Mouse (Mus musculus): ENCODE results near the gene Spag7.

Gene Spag7

GRCm38 (mm10) chr11:70643051-70643450, 26.2 kb downstream of the Spag7 start:
- DNase-seq (ENCODE audit: low spot score), result no peak

DNA sequence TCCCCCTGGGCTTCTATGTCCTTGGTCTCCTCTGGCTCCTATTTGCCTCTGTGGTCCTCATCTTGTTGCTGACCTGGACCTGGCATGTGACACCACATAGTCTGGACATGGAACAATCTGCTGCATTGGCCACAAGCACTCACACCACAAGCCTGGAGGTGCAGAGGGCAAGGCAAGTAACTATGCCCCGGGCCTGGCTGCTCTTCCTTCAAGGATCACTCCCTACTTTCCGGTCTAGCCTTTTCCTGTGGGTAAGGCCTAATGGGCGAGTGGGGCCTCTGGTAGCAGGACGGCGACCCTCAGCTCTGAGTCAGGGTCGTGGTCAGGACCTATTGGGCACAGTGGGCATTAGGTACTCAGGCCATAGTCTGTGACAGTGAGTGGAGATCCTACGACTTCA, 28.0 kb downstream of the Spag7 start:
- no peak for DNase-seq (ENCODE audit: low spot score)

GRCm38 (mm10) chr11:70639976-70640375, 29.2 kb downstream of the Spag7 start:
- no peak for DNase-seq (ENCODE audit: low spot score)

DNA sequence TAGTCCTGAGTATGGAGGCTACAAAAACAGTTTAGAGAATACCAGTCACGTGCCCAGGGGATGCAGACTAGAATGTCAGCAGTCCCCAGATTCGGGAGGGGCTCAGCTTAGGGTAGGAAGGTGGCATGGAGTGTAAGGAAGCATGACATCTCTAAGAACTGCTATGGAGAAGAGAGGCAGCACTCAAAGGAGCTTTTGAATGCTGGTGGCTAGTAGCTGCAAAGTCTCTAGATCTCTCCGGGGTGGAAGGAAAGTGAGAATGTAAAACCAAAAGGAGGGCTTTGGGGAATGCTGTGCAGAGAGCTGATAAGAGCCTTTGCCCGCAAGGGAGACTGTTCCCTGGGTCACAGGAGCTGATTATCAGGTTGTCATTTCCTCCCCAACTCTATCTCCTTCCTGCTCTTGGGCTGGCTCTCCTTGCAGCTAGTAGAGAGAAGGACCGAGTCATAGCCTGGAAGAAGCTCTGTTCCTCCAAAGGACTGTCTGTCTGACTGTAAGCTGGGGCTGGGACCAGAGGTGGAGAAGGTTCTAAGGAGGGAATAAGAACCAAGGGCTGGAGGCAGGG, 30.4 kb downstream of the Spag7 start, which contains the start of gene Gp1ba:
Gp1ba (plus strand) TSS at position 409 of the 565 bp plus-strand sequence.
- no peak for DNase-seq (ENCODE audit: low spot score)

- no peak for DNase-seq (ENCODE audit: low spot score)
These were observed 30.9 kb downstream of the Spag7 start for GRCm38 (mm10) chr11:70638293-70638692.

- DNase-seq (ENCODE audit: low spot score), result no peak
These were observed 31.5 kb downstream of the Spag7 start for GRCm38 (mm10) chr11:70637764-70638163.

DNA sequence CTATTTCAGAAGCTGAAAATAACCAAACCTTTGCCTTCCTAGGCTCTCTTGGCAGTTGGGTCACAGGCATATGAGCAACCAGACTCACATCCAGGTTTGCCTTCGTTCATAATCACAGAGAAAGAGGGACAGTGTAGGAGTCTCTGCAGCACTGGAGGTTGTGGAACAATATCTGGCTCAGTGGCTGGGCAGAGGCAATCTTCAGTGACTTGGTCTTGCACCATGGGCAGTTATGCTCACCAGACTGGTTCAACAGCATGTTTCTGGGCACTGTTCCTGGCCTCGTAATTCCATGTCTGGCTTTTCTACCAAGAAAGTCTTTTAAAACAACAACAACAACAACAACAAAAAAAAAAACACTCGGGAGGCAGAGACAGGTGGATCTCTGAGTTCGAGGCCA, 33.6 kb downstream of the Spag7 start:
- no peak for DNase-seq (ENCODE audit: low spot score)

- DNase-seq (ENCODE audit: low spot score), result no peak
These were observed 39.1 kb downstream of the Spag7 start for GRCm38 (mm10) chr11:70630129-70630528.

DNA sequence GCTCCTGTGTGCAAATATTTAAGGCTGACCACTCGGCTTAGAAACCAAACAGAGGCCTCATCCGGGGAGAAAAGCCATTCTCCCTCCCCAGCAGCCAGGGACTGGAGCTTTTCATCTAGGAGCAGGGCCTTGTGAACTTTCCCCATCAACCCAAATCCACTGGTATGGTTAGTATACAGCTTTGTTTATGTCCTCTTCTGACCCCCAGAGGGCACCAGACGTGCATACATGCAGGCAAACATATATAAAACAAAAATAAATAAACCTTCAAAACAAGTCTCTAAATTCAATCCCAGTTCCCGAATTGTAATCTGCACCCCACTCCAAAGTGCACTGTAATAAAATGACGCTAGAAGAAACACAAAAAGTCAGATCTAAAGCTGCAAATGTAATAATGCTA, 39.7 kb downstream of the Spag7 start:
- DNase-seq (ENCODE audit: low spot score), result no peak

DNA sequence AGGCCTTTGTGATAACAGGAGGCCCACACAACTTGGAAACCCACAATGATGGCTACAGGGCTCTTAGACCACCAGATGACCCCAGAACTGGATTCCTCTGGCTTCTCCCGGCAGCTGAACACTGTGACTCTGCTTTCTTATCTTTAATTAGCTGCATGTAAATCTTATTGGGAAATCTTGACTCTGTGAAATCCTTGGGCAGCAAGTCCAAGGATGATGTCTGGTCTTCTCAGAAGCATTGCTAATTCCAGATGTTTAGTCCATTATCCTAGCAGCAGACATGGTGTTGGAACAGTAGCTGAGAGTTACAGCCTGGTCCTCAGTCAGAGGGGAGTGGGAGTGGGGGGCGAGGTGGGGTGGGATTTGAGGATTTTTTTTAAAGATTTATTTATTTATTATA, 40.8 kb downstream of the Spag7 start:
- no peak for DNase-seq (ENCODE audit: low spot score)

GRCm38 (mm10) chr11:70626877-70627276, 42.3 kb downstream of the Spag7 start:
- DNase-seq (ENCODE audit: low spot score), result no peak

- DNase-seq (ENCODE audit: low spot score), result no peak
These were observed 43.7 kb downstream of the Spag7 start for GRCm38 (mm10) chr11:70625473-70625872.

DNA sequence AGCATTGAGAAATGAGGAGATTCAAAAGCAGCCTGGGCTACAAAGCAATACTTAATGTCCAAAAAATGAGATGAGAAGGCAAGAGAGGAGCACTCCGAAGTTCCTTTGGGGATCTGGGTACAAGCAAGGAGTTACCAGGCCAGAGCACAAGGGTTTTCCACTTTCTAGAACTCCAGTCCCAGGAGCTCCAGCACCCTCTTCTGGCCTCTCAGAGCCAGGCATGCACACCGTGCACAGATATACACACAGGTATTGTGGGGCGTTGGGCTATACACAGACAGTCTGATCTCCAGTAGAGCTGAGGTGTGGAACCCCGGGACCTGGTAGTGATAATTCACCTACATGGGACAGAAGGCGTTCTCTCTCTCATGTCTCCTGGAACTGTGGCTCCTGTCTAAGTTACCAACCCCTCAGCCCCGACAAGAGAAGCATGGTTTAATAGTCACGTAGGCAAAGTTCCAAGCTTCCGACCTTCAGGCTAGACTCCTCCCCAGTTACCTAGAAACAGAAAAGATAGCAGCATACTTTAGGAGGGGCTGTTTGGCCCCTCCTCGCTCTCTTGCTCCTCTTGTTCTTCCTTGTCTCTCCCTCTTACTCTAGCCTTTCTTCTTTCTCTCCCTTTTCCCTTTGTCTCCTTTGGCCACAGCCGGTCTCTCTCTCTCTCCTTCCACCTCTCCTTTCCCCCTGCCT, 46.0 kb downstream of the Spag7 start:
- no peak for DNase-seq (ENCODE audit: low spot score)

- DNase-seq (ENCODE audit: low spot score), result no peak
These were observed 47.0 kb downstream of the Spag7 start for GRCm38 (mm10) chr11:70621972-70622814.

DNA sequence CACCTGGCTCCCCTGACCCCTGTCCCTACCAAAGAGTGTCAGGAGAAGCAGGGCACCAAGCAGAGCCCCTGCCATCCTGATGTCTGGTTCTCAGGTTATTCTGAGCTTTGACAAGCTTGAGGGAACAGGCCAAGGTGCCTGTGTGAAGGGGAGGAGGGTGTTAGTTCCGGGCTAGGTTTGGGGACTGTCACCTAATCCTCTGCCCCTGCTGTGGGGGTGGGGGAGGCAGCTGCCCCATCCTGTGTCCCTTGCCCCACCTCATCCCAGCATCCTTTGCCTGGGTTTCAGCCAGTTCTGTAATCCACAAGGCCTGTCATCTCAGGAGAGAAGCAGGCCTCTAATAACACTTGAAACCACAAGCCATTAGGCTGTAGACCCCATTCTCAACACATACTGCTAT, 50.1 kb downstream of the Spag7 start, which contains the start of gene Chrne:
Chrne (minus strand) TSS at position 116 of the 400 bp plus-strand sequence.
- DNase-seq (ENCODE audit: low spot score), result no peak

DNA sequence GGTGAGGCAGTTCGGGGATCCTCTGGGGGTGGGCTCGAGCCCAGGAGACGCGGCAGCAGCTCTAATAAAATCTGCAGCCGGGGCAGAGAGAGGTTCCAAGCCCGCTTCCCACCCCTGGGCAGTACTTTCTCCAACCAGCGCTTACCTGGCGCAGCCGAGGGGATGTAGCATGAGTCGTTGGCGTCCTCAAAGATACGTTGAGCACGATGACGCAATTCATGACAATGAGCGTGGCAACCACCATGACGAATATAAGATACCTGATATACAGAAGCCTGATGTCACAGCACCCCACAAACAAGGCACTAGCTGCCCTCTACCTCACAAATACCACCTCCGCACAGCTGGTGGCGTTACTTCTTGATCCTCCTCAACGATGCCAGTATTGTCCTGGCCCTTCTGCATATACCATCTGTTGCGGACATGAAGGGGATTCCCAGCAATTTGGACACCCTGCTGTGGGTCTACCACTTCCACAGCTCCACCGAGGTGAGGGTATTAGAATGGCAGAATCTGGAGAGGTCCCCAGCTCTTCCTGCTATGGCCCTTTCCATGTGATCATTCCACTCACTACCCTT, 53.6 kb downstream of the Spag7 start, which contains the start of gene 4930544D05Rik:
4930544D05Rik (plus strand) TSS at position 333 of the 578 bp plus-strand sequence.
- no peak for DNase-seq (ENCODE audit: low spot score)

- DNase-seq (ENCODE audit: low spot score), result peak; percentile 59
These were observed 54.1 kb downstream of the Spag7 start for GRCm38 (mm10) chr11:70615074-70615473.
